Mouse (Mus musculus) intestine, postnatal 0 days (tissue): Measurements from ENCODE around the gene Rnf151. TPM values are rescaled to one million over a fixed set of nuclear protein-coding genes. Genes with fewer than 3 reads are reported as not detected.
"Not testable (repeated sequence)": the region's sequence is repeated elsewhere in the genome, so short reads cannot be mapped to it uniquely, and the experiment has no call there.

ENCODE experiments used
- ATAC-seq: fragments of 200-750 bp; cut with Nextera tagmentation; 2 replicates; pipeline ENCODE4 v1.8.0; 2017; ENCODE audit warnings: mild to moderate bottlenecking, moderate TSS enrichment, moderate library complexity
- H3K27ac ChIP-seq: fragments of 300-500 bp; sonication (generic); 2 replicates; pipeline ENCODE4 v1.5.1; 2014; ENCODE audit warnings: mild to moderate bottlenecking, low read depth, low read length, moderate library complexity
- H3K27me3 ChIP-seq: fragments of 300-500 bp; sonication (generic); replicated peaks from 2 replicates; pipeline ENCODE4 v1.6.1; 2014; ENCODE audit warnings: low read length, mixed read lengths; ENCODE audit not compliant: control insufficient read depth, insufficient read depth
- H3K36me3 ChIP-seq: fragments of 300-500 bp; sonication (generic); 2 replicates; pipeline ENCODE4 v1.6.1; 2014; ENCODE audit warnings: mild to moderate bottlenecking, moderate library complexity; ENCODE audit not compliant: control insufficient read depth, insufficient read depth
- H3K4me1 ChIP-seq: fragments of 300-500 bp; sonication (generic); replicated peaks from 2 replicates; pipeline ENCODE4 v1.6.1; 2014; ENCODE audit warnings: antibody characterized with exemption, low read length, mixed read lengths; ENCODE audit not compliant: control insufficient read depth, insufficient read depth
- H3K4me2 ChIP-seq: fragments of 300-500 bp; sonication (generic); replicated peaks from 2 replicates; pipeline ENCODE4 v1.6.1; 2014; ENCODE audit warnings: low read depth, mild to moderate bottlenecking, moderate library complexity
- H3K4me3 ChIP-seq: fragments of 300-500 bp; sonication (generic); 2 replicates; pipeline ENCODE4 v1.5.1; 2014; ENCODE audit warnings: low read depth, low read length
- H3K9ac ChIP-seq: fragments of 300-500 bp; sonication (generic); 2 replicates; pipeline ENCODE4 v1.6.1; 2014; ENCODE audit warnings: mild to moderate bottlenecking, low read depth, low read length
- H3K9me3 ChIP-seq: fragments of 300-500 bp; sonication (generic); 2 replicates; pipeline ENCODE4 v1.6.1; 2016; ENCODE audit warnings: mixed run types; ENCODE audit not compliant: control insufficient read depth
- CTCF ChIP-seq: sonication (generic); IDR thresholded peaks from 2 replicates; pipeline ENCODE4 v1.5.1; 2016; ENCODE audit warnings: low read depth, mild to moderate bottlenecking, control low read depth, antibody characterized with exemption, moderate library complexity
- WGBS: fragments of 180-500 bp; shearing (Covaris S2); extraction: QIAGEN DNeasy Blood & Tissue Kit; methylation state at CpG from one replicate; pipeline ENCODE4 v1.1.7; 2014; 5-methylcytosine and 5-hydroxymethylcytosine counted together
- polyA plus RNA-seq: library from polyadenylated mRNA; unstranded; fragments of >200 nt; fragmentation: Nextera tagmentation; extraction: Ambion mirVana; gene quantifications from 2 replicates; pipeline ENCODE4 v1.2.1, GENCODE M21; 2015

The Rnf151 gene
- polyA plus RNA-seq, 1 experiment from 2014 or later, result not detected

- no peak; the same call in 1 of the 2 replicates for ATAC-seq
- H3K4me2 ChIP-seq, result no peak overlapping the region
- WGBS, result 58% methylated on average over 2 of the region's 2 CpGs
- no peaks in the 10 kb centered on the region for H3K9me3 ChIP-seq
- H3K27ac ChIP-seq, result no peak overlapping the region
- H3K27me3 ChIP-seq, result no peaks in the 10 kb centered on the region
- no peak overlapping the region for H3K4me3 ChIP-seq
- peaks cover 8% of the 10 kb centered on the region; the same call in 1 of the 2 replicates for H3K4me1 ChIP-seq
- H3K36me3 ChIP-seq, result peaks cover 57% of the 10 kb centered on the region
- TF ChIP-seq CTCF, result peak; percentile 90
- no peak overlapping the region for H3K9ac ChIP-seq
These were observed 41.7 kb downstream of the Rnf151 start for GRCm38 (mm10) chr17:24676187-24676586.

DNA sequence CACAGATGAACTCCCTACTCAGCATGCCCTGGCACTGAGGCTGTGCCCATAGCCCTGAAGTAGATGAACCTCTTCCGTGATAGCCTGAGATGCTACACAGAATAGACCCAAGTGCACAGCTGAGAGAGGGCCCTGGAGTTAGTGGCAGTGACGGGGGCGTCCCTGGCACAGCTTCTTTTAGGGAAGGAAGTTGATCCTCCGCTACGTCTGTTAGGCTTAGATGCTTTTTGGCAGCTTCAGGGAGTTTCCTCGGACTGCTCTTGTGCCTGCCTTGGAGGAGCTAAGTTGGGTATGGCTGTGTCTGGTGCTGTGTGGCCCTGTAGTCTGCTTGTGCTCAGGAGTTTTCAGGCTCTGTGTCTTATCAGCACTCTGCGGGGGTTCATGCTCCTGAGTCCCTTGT, 43.6 kb downstream of the Rnf151 start:
- no peak overlapping the region for H3K9ac ChIP-seq
- 85% methylated on average over 7 of the region's 7 CpGs for WGBS
- H3K27me3 ChIP-seq, result no peaks in the 10 kb centered on the region
- peaks cover 16% of the 10 kb centered on the region; the same call in 1 of the 2 replicates for H3K4me1 ChIP-seq
- peaks cover 38% of the 10 kb centered on the region for H3K36me3 ChIP-seq
- no peak overlapping the region for H3K4me2 ChIP-seq
- no peaks in the 10 kb centered on the region for H3K9me3 ChIP-seq
- no peak for TF ChIP-seq CTCF
- no peak overlapping the region for H3K27ac ChIP-seq
- no peak overlapping the region for H3K4me3 ChIP-seq
- no peak for ATAC-seq

DNA sequence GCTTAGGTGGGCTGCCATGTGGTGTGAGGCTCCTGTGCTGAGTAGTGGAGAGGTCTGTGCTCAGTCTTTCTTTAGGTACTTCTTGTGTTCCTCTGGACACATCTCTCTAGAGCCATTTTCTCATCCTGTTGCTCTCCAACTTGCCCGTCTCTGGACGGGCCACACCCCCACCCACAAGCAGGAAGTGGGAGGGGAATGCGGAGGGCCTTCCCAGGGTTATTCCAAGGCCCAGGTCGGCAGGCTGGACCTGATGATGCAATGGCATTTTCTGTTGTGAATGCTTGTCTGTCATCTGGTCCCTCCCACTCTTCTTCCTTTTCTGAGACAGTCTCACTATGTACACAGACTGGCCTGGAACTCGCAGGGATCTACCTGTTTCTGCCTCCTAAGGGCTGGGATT, 45.7 kb downstream of the Rnf151 start:
- H3K9me3 ChIP-seq, result no peaks in the 10 kb centered on the region
- peaks cover 16% of the 10 kb centered on the region for H3K4me1 ChIP-seq
- ATAC-seq, result peak; percentile 49
- H3K4me3 ChIP-seq, result peak overlapping the region; percentile 3; the same call in 1 of the 2 replicates
- no peak for TF ChIP-seq CTCF
- 11% methylated on average over 5 of the region's 5 CpGs for WGBS
- H3K4me2 ChIP-seq, result peak overlapping the region; percentile 72
- no peak overlapping the region for H3K9ac ChIP-seq
- no peaks in the 10 kb centered on the region for H3K27me3 ChIP-seq
- H3K27ac ChIP-seq, result no peak overlapping the region; the same call in 1 of the 2 replicates
- peaks cover 16% of the 10 kb centered on the region; the same call in 1 of the 2 replicates for H3K36me3 ChIP-seq

- peak overlapping the region; percentile 72 for H3K4me2 ChIP-seq
- H3K4me3 ChIP-seq, result no peak overlapping the region
- H3K27me3 ChIP-seq, result no peaks in the 10 kb centered on the region
- 58% methylated on average over 5 of the region's 5 CpGs for WGBS
- no peak overlapping the region for H3K9ac ChIP-seq
- no peak for TF ChIP-seq CTCF
- ATAC-seq, result no peak
- H3K9me3 ChIP-seq, result no peaks in the 10 kb centered on the region
- H3K4me1 ChIP-seq, result peaks cover 16% of the 10 kb centered on the region
- no peak overlapping the region for H3K27ac ChIP-seq
- peaks cover 8% of the 10 kb centered on the region; the same call in 1 of the 2 replicates for H3K36me3 ChIP-seq
These were observed 46.5 kb downstream of the Rnf151 start for GRCm38 (mm10) chr17:24671346-24671745.

DNA sequence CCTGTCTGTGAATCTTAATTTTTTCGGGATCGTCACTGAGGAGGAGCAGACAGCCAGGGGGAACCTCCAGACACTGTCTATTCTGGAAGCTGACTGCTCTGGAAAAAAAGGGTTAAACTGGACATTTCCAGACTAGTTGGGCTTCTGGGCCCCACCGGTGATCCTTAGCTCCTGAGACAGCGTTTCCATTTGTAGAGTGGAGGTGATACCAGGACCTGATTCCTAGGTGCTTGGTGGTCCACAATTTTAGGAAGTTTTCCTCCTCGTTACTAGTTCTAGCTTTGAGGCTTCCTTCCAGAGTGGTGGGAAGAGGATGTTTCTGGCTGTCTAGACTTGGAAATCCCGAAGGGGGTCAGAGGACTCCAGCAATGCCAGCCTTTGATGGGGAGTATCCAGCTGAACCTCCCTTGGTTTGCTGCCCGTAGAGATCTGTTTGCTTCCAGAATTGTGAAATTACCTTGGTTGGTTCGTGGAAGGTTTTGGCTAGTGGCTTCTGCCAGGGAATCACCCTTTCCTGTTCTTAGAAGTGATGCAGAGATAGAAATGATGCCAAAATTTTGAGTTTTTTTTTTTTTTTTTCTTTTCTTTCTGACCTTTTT, 47.5 kb downstream of the Rnf151 start:
- Histone ChIP-seq H3K27me3 (no peaks in the 10 kb centered on the region), H3K9me3 (no peaks in the 10 kb centered on the region), H3K9ac (peak overlapping the region; percentile 93), H3K4me1 (peaks cover 16% of the 10 kb centered on the region), H3K4me2 (peak overlapping the region; percentile 72), H3K36me3 (peaks cover 5% of the 10 kb centered on the region; the same call in 1 of the 2 replicates), H3K4me3 (peak overlapping the region; percentile 90), H3K27ac (peak overlapping the region; percentile 85; the same call in 1 of the 2 replicates)
- no peak for TF ChIP-seq CTCF
- 6% methylated on average over 8 of the region's 8 CpGs for WGBS
- no peak for ATAC-seq

DNA sequence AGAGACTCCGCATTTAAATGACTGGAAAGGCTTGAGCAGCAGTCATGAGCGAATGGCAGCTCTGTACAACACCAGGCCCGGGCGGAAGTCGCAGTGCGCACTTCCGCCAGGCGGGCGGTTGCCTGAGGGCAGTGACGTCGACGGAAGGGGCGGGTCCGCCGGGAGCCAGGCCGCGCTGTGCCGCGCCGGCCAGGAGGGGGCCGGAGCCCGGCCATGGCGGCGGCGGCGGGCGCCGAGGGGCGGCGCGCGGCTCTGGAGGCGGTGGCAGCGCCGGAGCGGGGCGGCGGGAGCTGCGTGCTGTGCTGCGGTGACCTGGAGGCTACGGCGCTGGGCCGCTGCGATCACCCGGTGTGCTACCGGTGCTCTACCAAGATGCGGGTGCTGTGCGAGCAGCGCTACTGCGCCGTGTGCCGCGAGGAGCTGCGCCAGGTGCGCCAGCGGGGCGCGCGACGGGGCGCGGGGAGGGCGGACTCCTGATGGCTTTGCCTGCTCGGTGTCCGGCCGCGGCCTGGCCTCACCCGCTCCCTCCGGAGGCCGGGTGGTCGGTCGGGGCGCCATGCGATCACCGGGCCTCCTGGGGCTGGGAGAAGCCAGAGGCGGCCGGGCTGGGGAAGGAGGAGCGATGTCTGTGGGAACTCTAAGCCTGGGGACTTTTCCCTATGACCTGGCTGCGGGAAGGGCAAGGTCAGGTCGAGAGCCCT, 48.2 kb downstream of the Rnf151 start, which contains the start of gene Zfp598:
Gene Zfp598, plus strand, starts transcription at position 143 of the 701 bp plus-strand sequence.
- peak within 1 kb of the TSS; percentile 93 for H3K9ac ChIP-seq
- H3K9me3 ChIP-seq, result no peaks in the 10 kb centered on the region
- peak; percentile 51 for TF ChIP-seq CTCF
- peak within 1 kb of the TSS; percentile 72 for H3K4me2 ChIP-seq
- WGBS, result under 1% methylated on average over 76 of the region's 80 CpGs
- H3K36me3 ChIP-seq, result peaks cover 5% of the 10 kb centered on the region; the same call in 1 of the 2 replicates
- H3K27me3 ChIP-seq, result no peaks in the 10 kb centered on the region
- ATAC-seq, result peak; percentile 95
- H3K4me1 ChIP-seq, result peaks cover 16% of the 10 kb centered on the region
- peak within 1 kb of the TSS; percentile 90 for H3K4me3 ChIP-seq
- peak within 1 kb of the TSS; percentile 85 for H3K27ac ChIP-seq

GRCm38 (mm10) chr17:24669214-24669544, 48.7 kb downstream of the Rnf151 start:
- Histone ChIP-seq H3K27ac (peak overlapping the region; percentile 85), H3K4me2 (peak overlapping the region; percentile 72), H3K4me1 (peaks cover 16% of the 10 kb centered on the region), H3K4me3 (peak overlapping the region; percentile 90), H3K9ac (0 out of 2 replicates have a peak overlapping the region, but pooled peaks have one; percentile 93)
- not testable (repeated sequence) for H3K36me3 ChIP-seq, H3K9me3 ChIP-seq, H3K27me3 ChIP-seq
- 11% methylated on average over 15 of the region's 15 CpGs for WGBS
- ATAC-seq, result peak; percentile 2
